Mouse (Mus musculus): ENCODE measurements around the gene Efcab14.

The Efcab14 gene

GRCm38 (mm10) chr4:115777627-115778026 lies 40.1 kb downstream of the Efcab14 start:
- DNase-seq (ENCODE audit: low read depth, low spot score) = no peak

DNA sequence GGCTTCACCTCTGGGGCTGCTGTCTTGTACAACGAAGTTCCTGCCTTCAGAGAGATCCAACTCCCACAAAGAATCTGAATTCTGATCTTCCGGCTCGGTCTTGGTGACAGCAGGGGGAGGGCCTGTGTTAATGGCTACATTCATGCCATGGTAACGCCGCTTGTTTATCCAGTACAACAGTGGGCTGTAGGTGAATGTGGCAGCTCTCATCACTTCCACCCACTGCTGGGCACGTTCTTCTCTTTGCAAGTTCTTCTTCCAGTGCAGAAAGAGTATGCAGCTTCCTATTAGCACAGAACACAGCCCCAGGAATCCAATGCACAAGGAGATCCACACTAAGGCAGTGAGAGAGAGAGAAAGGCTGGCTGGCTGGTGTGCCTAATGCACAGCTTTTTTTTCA lies 42.7 kb downstream of the Efcab14 start:
- peak; percentile 33 for DNase-seq (ENCODE audit: low read depth, low spot score)

DNA sequence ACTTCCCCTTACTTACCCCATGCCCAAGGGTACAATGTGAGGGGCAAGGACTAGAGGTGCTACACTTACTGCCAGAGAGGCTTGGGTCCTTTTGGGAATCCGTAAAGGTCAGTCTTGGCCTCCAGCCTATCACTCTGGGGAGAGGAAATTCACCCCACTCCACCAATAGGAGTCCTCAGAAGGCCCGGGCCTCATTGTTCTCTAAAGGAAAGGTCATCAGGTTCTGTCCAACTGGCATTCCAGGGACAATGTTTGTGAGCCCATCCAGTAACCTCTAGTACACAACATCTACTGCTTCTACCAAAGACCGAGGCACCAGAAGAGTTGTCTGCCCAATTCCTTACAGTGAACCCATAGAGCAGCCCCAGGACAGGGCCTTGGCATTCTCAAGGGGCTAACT lies 43.4 kb downstream of the Efcab14 start, which contains the start of gene Tex38:
TSS of gene Tex38 (minus strand) at position 101 of the 400 bp plus-strand sequence.
- DNase-seq (ENCODE audit: low read depth, low spot score) = no peak

GRCm38 (mm10) chr4:115782026-115782805 lies 44.7 kb downstream of the Efcab14 start:
- DNase-seq (ENCODE audit: low read depth, low spot score) = no peak

DNA sequence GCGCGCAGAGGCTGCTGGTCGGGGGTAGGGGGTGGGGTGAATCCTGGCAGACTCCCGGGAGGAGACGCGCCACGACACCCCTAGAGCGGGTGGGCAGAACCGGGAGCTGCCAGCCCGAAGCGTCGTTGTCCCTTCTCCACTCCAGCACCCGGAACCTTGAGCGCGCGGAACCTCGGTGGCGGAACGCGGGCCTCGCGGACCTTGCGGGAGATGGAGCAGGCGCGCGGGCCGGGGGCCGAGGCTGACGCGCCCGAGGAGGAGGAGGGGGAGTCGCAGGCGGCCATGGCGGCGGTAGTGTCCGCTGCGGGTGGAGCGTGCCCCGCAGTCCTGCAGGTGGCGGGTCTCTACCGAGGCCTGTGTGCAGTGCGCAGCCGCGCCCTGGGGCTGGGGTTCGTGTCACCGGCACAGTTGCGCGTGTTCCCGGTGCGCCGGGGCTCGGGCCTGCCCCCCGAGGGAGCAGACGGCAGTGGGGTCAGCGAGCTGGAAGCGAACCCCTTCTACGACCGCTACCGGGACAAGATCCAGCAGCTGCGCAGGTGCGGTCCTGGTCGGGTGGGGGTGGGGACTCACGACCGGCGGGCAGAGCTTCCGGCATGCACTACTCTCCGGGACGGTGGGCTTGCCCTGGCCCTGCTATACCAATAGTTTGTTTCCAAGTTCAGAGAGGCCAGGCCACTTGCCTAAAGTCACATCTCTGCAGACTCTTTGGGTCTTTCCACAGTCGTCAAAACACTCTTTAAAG lies 47.4 kb downstream of the Efcab14 start, which contains the start of gene Atpaf1:
TSS of gene Atpaf1 (plus strand) at position 44 of the 742 bp plus-strand sequence.
- DNase-seq (ENCODE audit: low read depth, low spot score) = peak; percentile 57

DNA sequence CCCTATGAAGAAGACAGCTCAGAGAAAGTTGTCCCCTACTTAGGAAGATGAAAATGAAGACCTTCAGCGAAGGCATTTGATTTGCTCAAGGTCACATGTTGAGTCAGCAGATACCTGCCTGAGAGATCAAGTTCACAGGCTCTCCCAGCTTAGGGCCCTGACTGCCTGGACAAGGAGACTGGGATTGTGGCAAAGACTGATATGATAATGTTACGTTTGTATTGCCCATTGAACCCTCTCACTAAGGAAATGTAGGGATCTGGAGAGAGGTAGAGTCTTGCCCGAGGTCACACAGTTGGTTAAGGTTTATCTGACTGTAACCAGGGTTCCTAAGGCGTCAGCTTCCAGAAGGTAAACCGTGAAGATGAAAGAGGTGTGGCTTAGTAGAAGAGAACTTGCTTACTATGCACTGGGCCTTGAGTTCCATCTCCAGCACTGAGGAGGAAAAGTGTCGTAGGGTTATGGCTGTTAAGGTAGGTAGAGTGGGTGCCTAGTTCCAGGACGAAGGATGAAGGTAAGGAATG lies 48.0 kb downstream of the Efcab14 start:
- no peak for DNase-seq (ENCODE audit: low read depth, low spot score)

- peak; percentile 62 for DNase-seq (ENCODE audit: low read depth, low spot score)
These were observed 53.3 kb downstream of the Efcab14 start for GRCm38 (mm10) chr4:115790864-115791263.

GRCm38 (mm10) chr4:115795360-115795759 lies 57.8 kb downstream of the Efcab14 start:
- DNase-seq (ENCODE audit: low read depth, low spot score) = no peak

DNA sequence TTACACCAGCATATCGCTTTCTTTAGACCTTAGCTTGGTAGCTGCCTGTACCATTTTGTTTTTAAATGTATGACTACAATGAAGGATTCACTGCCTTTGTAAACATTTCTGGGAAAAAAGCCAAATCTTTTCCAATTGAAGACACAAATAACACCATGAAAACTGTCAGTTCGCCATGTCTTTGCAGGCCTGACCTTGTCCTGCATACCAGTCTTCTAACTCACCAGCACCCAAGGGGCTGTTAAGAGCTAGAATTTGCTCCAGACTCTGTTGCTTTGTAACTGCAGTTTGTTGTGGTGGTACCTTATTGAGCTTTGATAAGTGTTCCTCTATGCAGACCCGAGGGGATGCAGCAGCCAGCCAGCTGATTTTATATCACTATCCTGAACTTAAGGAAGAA lies 62.4 kb downstream of the Efcab14 start:
- DNase-seq (ENCODE audit: low read depth, low spot score) = no peak

- DNase-seq (ENCODE audit: low read depth, low spot score) = no peak
These were observed 74.8 kb downstream of the Efcab14 start for GRCm38 (mm10) chr4:115812326-115812725.

GRCm38 (mm10) chr4:115815606-115816005 lies 78.1 kb downstream of the Efcab14 start:
- DNase-seq (ENCODE audit: low read depth, low spot score) = no peak

DNA sequence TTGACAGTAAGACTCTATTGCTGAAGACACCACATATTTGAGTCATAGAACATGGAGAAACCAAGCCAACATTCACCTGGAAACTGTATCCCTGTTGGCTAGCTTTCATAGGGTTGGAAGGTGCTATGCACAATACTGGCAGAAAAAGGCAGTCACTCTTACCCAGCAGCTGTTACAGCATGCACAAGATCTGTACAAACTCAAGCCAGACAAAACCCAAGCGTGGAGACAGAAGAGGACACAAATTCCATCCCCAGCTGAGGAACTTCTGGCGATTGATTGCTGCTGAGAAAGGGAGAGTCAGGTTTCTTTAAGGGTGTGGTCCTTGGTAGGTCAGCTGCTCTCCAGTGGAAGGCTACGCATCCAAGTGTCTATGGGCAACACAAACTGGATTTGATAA lies 82.7 kb downstream of the Efcab14 start:
- no peak for DNase-seq (ENCODE audit: low read depth, low spot score)

GRCm38 (mm10) chr4:115820944-115821343 lies 83.4 kb downstream of the Efcab14 start:
- DNase-seq (ENCODE audit: low read depth, low spot score) = no peak

DNA sequence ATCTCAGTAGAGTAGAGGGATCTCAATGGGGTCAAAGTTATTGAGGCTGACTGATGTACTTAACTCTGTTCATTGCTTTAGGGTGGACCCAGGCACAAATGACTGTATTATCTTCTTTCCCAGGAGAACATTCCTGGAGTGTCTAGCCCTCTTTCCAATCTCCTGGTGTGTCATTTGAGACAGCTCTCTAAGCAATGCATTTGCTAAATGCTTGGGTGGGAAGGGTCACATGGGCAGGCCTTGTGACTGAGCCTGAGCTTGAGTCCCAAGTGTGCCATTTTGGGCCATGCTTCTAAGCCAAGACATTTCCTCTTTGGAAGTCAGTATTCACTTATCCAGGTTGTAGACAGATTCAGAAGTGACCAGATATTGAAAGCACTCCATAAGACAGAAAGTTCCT lies 83.9 kb downstream of the Efcab14 start:
- no peak for DNase-seq (ENCODE audit: low read depth, low spot score)

GRCm38 (mm10) chr4:115821928-115822327 lies 84.4 kb downstream of the Efcab14 start:
- DNase-seq (ENCODE audit: low read depth, low spot score) = no peak

DNA sequence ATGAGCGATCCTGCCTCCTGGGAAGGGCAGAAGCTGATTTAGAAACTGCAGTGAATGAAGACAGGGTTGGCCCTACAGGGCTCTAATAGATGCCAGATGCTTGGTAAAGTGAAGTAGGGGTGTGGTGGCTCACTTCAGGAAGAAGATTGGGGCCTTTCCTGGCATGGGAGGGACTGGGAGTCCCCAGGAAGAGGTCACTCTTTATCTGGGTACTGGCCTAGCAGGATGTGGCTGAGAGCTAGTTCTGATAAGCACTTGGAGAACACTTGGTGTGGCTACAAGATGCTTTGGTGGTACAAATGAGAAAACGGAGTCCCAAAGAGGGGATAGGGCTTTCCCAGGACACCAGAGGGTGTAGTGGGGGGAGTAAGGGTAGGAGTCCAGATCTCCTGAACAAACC lies 86.6 kb downstream of the Efcab14 start:
- DNase-seq (ENCODE audit: low read depth, low spot score) = no peak

DNA sequence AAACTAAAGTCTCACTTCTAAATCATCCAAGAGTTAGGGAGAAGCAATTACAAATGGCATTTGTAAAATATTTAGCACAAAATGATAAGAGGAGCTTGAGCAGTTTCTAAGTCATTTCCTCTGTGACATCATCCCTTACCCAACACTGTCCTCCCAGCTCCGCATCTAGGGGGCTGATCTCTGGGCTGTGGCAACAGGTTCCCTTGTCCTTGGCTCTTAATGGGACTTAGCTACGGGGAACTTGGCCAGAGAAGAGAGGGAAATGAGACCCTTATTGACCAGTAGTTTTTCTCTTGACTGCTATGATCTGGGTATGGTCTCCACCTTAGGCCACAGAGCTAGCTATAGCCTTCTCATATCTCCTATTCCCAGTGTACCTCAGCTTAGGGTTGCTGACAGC lies 87.7 kb downstream of the Efcab14 start:
- DNase-seq (ENCODE audit: low read depth, low spot score) = no peak
